Mouse (Mus musculus): ENCODE measurements around the gene Tymp.

DNA sequence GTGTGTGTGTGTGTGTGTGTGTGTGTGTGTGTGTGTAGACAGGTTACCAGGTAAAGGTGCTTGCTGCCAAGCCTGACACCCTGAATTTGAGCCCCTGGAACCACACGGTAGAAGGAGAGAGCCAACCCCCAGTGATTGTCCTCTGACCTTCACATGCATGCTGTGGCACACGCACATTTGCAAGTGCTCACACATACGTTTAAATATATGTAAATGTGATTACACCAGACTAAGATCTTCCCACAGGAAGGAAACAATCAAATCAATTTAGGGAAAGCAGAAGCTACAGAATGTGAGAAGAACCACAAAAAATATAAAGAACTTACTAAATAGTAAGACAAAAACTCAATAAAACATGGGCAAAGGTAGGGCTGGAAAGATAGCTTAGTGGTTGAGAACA lies 36.7 kb downstream of the Tymp start:
- TF ChIP-seq POLR2A (IDR thresholded peaks at IDR 0.05; ENCODE audit: borderline replicate concordance, insufficient read depth, low read length) (no peak), CTCF (IDR thresholded peaks at IDR 0.05; ENCODE audit: borderline replicate concordance, insufficient read depth, low read depth, low read length) (no peak)
